Mouse (Mus musculus) right cerebral cortex, postnatal 4 days (tissue): ENCODE measurements around the gene Slc35f6.
"Not testable (repeated sequence)": the region's sequence is repeated elsewhere in the genome, so short reads cannot be mapped to it uniquely, and the experiment has no call there.

Experiments used
- DNase-seq: peaks from one replicate; pipeline ENCODE4 v3.0.0-alpha.2; 2022

Gene Slc35f6

GRCm38 (mm10) chr5:30660813-30661212, 13.1 kb downstream of the Slc35f6 start:
- no peak for DNase-seq

GRCm38 (mm10) chr5:30665360-30665759, 17.6 kb downstream of the Slc35f6 start:
- DNase-seq: no peak

GRCm38 (mm10) chr5:30665968-30666367, 18.2 kb downstream of the Slc35f6 start:
- no peak for DNase-seq

GRCm38 (mm10) chr5:30666391-30667195, 18.9 kb downstream of the Slc35f6 start, which contains the start of gene Cenpa:
Gene Cenpa, plus strand, starts transcription at chr5:30666777.
- peak; percentile 65 for DNase-seq

- DNase-seq: no peak
These were observed 19.5 kb downstream of the Slc35f6 start for GRCm38 (mm10) chr5:30667215-30667614.

- no peak for DNase-seq
These were observed 20.0 kb downstream of the Slc35f6 start for GRCm38 (mm10) chr5:30667686-30668085.

GRCm38 (mm10) chr5:30668637-30669495, 21.1 kb downstream of the Slc35f6 start:
- DNase-seq: no peak

- DNase-seq: no peak
These were observed 21.7 kb downstream of the Slc35f6 start for GRCm38 (mm10) chr5:30669496-30669830.

- no peak for DNase-seq
These were observed 22.4 kb downstream of the Slc35f6 start for GRCm38 (mm10) chr5:30670091-30670490.

GRCm38 (mm10) chr5:30674001-30674400, 26.3 kb downstream of the Slc35f6 start:
- DNase-seq: no peak

GRCm38 (mm10) chr5:30676800-30677199, 29.1 kb downstream of the Slc35f6 start:
- DNase-seq: no peak

GRCm38 (mm10) chr5:30678069-30678468, 30.3 kb downstream of the Slc35f6 start:
- not testable (repeated sequence) for DNase-seq

GRCm38 (mm10) chr5:30678722-30679296, 31.1 kb downstream of the Slc35f6 start:
- no peak for DNase-seq

- no peak for DNase-seq
These were observed 31.9 kb downstream of the Slc35f6 start for GRCm38 (mm10) chr5:30679593-30679992.

- DNase-seq: no peak
These were observed 34.2 kb downstream of the Slc35f6 start for GRCm38 (mm10) chr5:30681970-30682369.

- DNase-seq: no peak
These were observed 35.4 kb downstream of the Slc35f6 start for GRCm38 (mm10) chr5:30682967-30683600.

- no peak for DNase-seq
These were observed 36.3 kb downstream of the Slc35f6 start for GRCm38 (mm10) chr5:30683993-30684392.

- DNase-seq: peak; percentile 55
These were observed 39.0 kb downstream of the Slc35f6 start for GRCm38 (mm10) chr5:30686781-30687180.

- DNase-seq: no peak
These were observed 52.7 kb downstream of the Slc35f6 start for GRCm38 (mm10) chr5:30700361-30701000.

GRCm38 (mm10) chr5:30701373-30701772, 53.6 kb downstream of the Slc35f6 start:
- not testable (repeated sequence) for DNase-seq

GRCm38 (mm10) chr5:30701866-30702265, 54.1 kb downstream of the Slc35f6 start:
- no peak for DNase-seq
